Mouse (Mus musculus) midbrain, embryonic 13.5 days (tissue): Measurements from ENCODE around the gene Gm13288. TPM values are rescaled to one million over a fixed set of nuclear protein-coding genes. Genes with fewer than 3 reads are reported as not detected.
"Not testable (repeated sequence)": the region's sequence is repeated elsewhere in the genome, so short reads cannot be mapped to it uniquely, and the experiment has no call there.

Experiments
- ATAC-seq: fragments of 200-750 bp; cut with Nextera tagmentation; 2 replicates; pipeline ENCODE4 v1.8.0; 2017; ENCODE audit warnings: mild to moderate bottlenecking, moderate TSS enrichment, moderate library complexity
- H3K27ac ChIP-seq: fragments of 300-500 bp; sonication (generic); 2 replicates; pipeline ENCODE4 v1.5.1; 2015; ENCODE audit warnings: inconsistent platforms, mild to moderate bottlenecking, moderate library complexity
- H3K27me3 ChIP-seq: fragments of 300-500 bp; sonication (generic); 2 replicates; pipeline ENCODE4 v1.6.1; 2015; ENCODE audit warnings: mild to moderate bottlenecking, inconsistent platforms
- H3K36me3 ChIP-seq: fragments of 300-500 bp; sonication (generic); 2 replicates; pipeline ENCODE4 v1.6.1; 2015; ENCODE audit warnings: mild to moderate bottlenecking, inconsistent platforms
- H3K4me1 ChIP-seq: fragments of 300-500 bp; sonication (generic); replicated peaks from 2 replicates; pipeline ENCODE4 v1.6.1; 2015; ENCODE audit warnings: inconsistent platforms
- H3K4me2 ChIP-seq: fragments of 300-500 bp; sonication (generic); replicated peaks from 2 replicates; pipeline ENCODE4 v1.6.1; 2015; ENCODE audit warnings: moderate library complexity, mild to moderate bottlenecking, inconsistent platforms
- H3K4me3 ChIP-seq: fragments of 300-500 bp; sonication (generic); replicated peaks from 2 replicates; pipeline ENCODE4 v1.5.1; 2015; ENCODE audit warnings: mild to moderate bottlenecking, inconsistent platforms
- H3K9ac ChIP-seq: fragments of 300-500 bp; sonication (generic); replicated peaks from 2 replicates; pipeline ENCODE4 v1.6.1; 2015; ENCODE audit warnings: mild to moderate bottlenecking, inconsistent platforms
- H3K9me3 ChIP-seq: fragments of 300-500 bp; sonication (generic); 2 replicates; pipeline ENCODE4 v1.6.1; 2016; ENCODE audit warnings: mild to moderate bottlenecking, inconsistent platforms
- WGBS: fragments of 180-500 bp; shearing (Covaris S2); methylation state at CpG from one replicate; pipeline ENCODE4 v1.1.7; 2015; 5-methylcytosine and 5-hydroxymethylcytosine counted together
- polyA plus RNA-seq: library from polyadenylated mRNA; unstranded; fragments of >200 nt; fragmentation: Nextera tagmentation; extraction: Ambion mirVana; gene quantifications from 2 replicates; pipeline ENCODE4 v1.2.1, GENCODE M21; 2015

Gene Gm13288
- polyA plus RNA-seq: not detected in 2 replicates

DNA sequence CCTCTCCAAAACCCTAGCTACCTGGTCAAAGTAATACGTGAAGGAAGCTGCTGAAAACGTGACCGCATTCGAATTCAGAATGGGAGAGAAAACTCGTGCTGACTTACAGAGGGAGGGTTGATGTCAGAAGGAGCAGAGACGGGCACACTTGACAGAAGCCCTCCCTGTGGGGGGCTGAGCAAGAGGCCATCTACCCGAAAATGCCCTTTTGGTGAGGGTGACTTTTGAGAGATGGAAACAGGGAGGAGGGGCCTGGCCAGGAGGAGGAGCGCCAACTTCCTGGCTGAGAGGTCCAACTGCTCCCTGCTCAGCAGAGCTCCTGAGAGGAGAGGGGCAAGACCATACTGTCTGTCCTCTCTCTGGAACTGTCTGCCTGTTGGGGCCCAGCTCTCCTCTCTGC is at the start of gene Gm13288:
Gene Gm13288 (plus strand): TSS at position 301 of the 400 bp plus-strand sequence.
- ATAC-seq, H3K4me3 ChIP-seq, H3K27ac ChIP-seq, H3K9ac ChIP-seq, H3K36me3 ChIP-seq, H3K4me1 ChIP-seq, H3K9me3 ChIP-seq: not testable (repeated sequence)
- no CpG with 5 or more reads among the region's 8 CpGs for WGBS
- peak within 1 kb of the TSS; percentile 45 for H3K4me2 ChIP-seq
- H3K27me3 ChIP-seq: peaks cover 15% of the 10 kb centered on the region; the same call in 1 of the 2 replicates

GRCm38 (mm10) chr4:88756581-88757513 is 48.5 kb upstream of the Gm13288 start:
- not testable (repeated sequence) for H3K27me3 ChIP-seq, H3K9me3 ChIP-seq, H3K36me3 ChIP-seq, ATAC-seq, H3K4me1 ChIP-seq
- H3K27ac ChIP-seq: peak overlapping the region; percentile 67
- 11% methylated on average over 29 of the region's 31 CpGs for WGBS
- H3K9ac ChIP-seq: peak overlapping the region; percentile 53
- peak overlapping the region; percentile 63 for H3K4me2 ChIP-seq
- H3K4me3 ChIP-seq: peak overlapping the region; percentile 40

- ATAC-seq: peak; percentile 100
- H3K9me3 ChIP-seq, H3K4me1 ChIP-seq, H3K27me3 ChIP-seq, H3K36me3 ChIP-seq: not testable (repeated sequence)
- peak overlapping the region; percentile 63 for H3K4me2 ChIP-seq
- peak overlapping the region; percentile 67 for H3K27ac ChIP-seq
- H3K9ac ChIP-seq: peak overlapping the region; percentile 53
- WGBS: under 1% methylated on average over 21 of the region's 21 CpGs
- H3K4me3 ChIP-seq: peak overlapping the region; percentile 40
These were observed 47.7 kb upstream of the Gm13288 start for GRCm38 (mm10) chr4:88757628-88758031.

DNA sequence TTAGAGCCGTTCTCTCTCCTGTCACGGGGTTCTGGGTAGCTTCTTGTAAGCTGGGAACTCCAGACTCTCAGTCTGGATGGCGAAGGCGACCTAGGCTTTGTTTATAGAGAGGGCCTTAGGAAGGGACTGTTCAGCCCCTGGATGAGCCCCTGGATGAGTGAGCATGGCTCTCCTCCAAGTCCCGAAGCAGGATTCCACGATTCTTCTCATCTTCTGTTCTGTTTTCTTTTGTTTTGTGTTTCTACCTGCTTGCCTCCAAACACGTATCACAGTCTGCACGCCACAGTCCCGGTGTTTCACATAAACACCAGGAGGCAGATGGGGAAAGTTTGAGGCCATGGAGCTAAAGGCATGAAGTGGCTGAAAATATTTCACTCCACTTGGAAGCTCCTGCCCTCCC is 46.6 kb upstream of the Gm13288 start:
- WGBS: 90% methylated on average over 9 of the region's 9 CpGs
- H3K27ac ChIP-seq, H3K9me3 ChIP-seq, H3K9ac ChIP-seq, H3K4me3 ChIP-seq, H3K36me3 ChIP-seq, H3K4me2 ChIP-seq, H3K4me1 ChIP-seq, H3K27me3 ChIP-seq, ATAC-seq: not testable (repeated sequence)

DNA sequence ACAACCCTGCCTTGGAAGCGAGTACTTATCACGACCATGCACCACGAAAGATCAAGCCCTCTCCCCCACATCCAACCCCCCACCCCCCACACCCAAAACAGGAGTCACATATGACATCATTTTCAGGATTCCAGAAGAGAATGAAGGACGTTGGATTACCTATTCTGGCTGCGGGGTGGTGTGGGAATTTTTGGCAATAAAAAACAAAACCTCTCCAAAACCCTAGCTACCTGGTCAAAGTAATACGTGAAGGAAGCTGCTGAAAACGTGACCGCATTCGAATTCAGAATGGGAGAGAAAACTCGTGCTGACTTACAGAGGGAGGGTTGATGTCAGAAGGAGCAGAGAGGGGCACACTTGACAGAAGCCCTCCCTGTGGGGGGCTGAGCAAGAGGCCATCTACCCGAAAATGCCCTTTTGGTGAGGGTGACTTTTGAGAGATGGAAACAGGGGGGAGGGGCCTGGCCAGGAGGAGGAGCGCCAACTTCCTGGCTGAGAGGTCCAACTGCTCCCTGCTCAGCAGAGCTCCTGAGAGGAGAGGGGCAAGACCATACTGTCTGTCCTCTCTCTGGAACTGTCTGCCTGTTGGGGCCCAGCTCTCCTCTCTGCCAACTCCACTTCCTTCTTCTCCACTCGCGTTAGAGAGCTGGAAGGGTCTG is 45.6 kb upstream of the Gm13288 start, which contains the start of gene Gm13283:
Gene Gm13283 (plus strand): TSS at position 510 of the 659 bp plus-strand sequence.
- not testable (repeated sequence) for H3K4me1 ChIP-seq, H3K9ac ChIP-seq, H3K36me3 ChIP-seq, H3K27ac ChIP-seq, ATAC-seq, H3K9me3 ChIP-seq, H3K27me3 ChIP-seq
- peak within 1 kb of the TSS; percentile 32 for H3K4me3 ChIP-seq
- peak within 1 kb of the TSS; percentile 60 for H3K4me2 ChIP-seq
- 23% methylated on average over 7 of the region's 14 CpGs for WGBS

DNA sequence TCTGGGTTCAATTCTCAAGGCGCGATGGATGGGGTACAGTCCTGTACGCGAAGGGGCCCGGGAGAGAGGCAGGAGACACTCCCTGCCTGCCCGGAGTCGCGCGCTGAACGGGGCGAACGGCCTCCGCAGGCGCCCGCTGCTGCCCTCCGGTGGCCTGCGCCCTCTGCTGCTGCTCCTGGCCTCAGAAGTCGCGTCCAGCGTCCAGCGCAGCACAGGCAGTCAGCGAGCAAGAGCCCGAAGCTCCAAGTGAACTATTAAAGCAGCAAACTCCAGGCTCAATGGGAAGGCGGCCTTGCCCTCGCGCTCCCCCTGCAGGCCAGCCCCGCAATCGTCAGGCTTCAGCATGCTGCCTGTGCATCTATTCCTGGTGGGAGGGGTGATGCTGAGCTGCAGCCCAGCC is 44.9 kb upstream of the Gm13288 start:
- Histone ChIP-seq H3K4me2 (peak overlapping the region; percentile 60), H3K4me3 (peak overlapping the region; percentile 32)
- not testable (repeated sequence) for H3K9me3 ChIP-seq, H3K36me3 ChIP-seq, ATAC-seq, H3K27ac ChIP-seq, H3K4me1 ChIP-seq, H3K27me3 ChIP-seq, H3K9ac ChIP-seq
- 0% methylated on average over 17 of the region's 28 CpGs for WGBS

DNA sequence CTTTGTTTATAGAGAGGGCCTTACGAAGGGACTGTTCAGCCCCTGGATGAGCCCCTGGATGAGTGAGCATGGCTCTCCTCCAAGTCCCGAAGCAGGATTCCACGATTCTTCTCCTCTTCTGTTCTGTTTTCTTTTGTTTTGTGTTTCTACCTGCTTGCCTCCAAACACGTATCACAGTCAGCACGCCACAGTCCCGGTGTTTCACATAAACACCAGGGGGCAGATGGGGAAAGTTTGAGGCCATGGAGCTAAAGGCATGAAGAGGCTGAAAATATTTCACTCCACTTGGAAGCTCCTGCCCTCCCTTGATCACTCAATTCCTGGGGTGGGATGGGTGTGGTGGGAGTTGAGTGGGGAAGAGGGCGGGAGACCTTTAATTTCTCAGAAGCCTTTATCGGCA is 43.6 kb upstream of the Gm13288 start:
- not testable (repeated sequence) for H3K9ac ChIP-seq, ATAC-seq, H3K4me2 ChIP-seq, H3K27me3 ChIP-seq, H3K9me3 ChIP-seq, H3K4me3 ChIP-seq, H3K27ac ChIP-seq, H3K4me1 ChIP-seq, H3K36me3 ChIP-seq
- 73% methylated on average over 6 of the region's 8 CpGs for WGBS

DNA sequence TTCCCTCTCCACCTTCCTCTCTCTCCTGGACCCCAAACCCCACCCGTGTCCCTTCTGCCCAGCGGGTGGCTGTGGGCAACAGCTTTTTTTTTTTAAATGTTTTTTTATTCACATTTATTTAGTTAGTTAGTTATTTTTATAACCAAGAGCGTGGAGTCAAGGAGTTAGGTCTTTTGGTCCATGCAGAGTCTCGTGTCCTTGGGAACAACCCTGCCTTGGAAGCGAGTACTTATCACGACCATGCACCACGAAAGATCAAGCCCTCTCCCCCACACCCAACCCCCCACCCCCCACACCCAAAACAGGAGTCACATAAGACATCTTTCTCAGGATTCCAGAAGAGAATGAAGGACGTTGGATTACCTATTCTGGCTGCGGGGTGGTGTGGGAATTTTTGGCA is 43.0 kb upstream of the Gm13288 start:
- H3K27ac ChIP-seq, H3K4me1 ChIP-seq, H3K36me3 ChIP-seq, H3K4me2 ChIP-seq, H3K27me3 ChIP-seq, ATAC-seq, H3K9me3 ChIP-seq, H3K4me3 ChIP-seq, H3K9ac ChIP-seq: not testable (repeated sequence)
- WGBS: 56% methylated on average over 9 of the region's 9 CpGs

DNA sequence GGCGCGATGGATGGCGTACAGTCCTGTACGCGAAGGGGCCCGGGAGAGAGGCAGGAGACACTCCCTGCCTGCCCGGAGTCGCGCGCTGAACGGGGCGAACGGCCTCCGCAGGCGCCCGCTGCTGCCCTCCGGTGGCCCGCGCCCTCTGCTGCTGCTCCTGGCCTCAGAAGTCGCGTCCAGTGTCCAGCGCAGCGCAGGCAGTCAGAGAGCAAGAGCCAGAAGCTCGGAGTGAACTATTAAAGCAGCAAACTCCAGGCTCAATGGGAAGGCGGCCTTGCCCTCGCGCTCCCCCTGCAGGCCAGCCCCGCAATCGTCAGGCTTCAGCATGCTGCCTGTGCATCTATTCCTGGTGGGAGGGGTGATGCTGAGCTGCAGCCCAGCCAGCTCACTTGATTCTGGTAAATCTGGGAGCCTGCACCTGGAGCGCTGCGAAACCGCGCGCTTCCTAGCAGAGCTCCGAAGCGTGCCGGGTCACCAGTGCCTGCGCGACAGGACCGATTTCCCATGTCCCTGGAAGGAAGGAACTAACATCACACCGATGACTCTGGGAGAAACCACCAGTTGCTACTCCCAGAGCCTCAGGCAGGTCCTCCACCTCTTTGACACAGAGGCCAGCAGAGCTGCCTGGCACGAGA is 41.8 kb upstream of the Gm13288 start:
- WGBS: 4% methylated on average over 29 of the region's 42 CpGs
- H3K9ac ChIP-seq, H3K9me3 ChIP-seq, ATAC-seq, H3K4me1 ChIP-seq, H3K27me3 ChIP-seq, H3K36me3 ChIP-seq, H3K27ac ChIP-seq: not testable (repeated sequence)
- Histone ChIP-seq H3K4me2 (peak overlapping the region; percentile 59), H3K4me3 (peak overlapping the region; percentile 36)

DNA sequence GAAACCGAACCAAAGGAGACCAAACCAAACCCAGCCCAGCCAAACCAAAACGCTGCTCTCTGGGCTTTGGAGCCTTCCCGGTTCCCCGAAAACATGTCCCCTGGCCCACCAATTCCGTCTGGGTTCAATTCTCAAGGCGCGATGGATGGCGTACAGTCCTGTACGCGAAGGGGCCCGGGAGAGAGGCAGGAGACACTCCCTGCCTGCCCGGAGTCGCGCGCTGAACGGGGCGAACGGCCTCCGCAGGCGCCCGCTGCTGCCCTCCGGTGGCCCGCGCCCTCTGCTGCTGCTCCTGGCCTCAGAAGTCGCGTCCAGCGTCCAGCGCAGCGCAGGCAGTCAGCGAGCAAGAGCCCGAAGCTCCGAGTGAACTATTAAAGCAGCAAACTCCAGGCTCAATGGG is 31.8 kb upstream of the Gm13288 start, which contains the start of gene Gm13290:
Gene Gm13290 (plus strand): TSS at position 301 of the 400 bp plus-strand sequence.
- H3K4me3 ChIP-seq, ATAC-seq, H3K9me3 ChIP-seq, H3K27me3 ChIP-seq, H3K27ac ChIP-seq, H3K4me1 ChIP-seq, H3K36me3 ChIP-seq, H3K9ac ChIP-seq, H3K4me2 ChIP-seq: not testable (repeated sequence)
- WGBS: no CpG with 5 or more reads among the region's 32 CpGs

DNA sequence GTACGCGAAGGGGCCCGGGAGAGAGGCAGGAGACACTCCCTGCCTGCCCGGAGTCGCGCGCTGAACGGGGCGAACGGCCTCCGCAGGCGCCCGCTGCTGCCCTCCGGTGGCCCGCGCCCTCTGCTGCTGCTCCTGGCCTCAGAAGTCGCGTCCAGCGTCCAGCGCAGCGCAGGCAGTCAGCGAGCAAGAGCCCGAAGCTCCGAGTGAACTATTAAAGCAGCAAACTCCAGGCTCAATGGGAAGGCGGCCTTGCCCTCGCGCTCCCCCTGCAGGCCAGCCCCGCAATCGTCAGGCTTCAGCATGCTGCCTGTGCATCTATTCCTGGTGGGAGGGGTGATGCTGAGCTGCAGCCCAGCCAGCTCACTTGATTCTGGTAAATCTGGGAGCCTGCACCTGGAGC is 28.7 kb upstream of the Gm13288 start, which contains the start of gene Gm13289:
Gene Gm13289 (plus strand): TSS at position 301 of the 400 bp plus-strand sequence.
- not testable (repeated sequence) for H3K4me2 ChIP-seq, H3K4me3 ChIP-seq, H3K9me3 ChIP-seq, H3K4me1 ChIP-seq, H3K36me3 ChIP-seq, H3K9ac ChIP-seq, ATAC-seq, H3K27ac ChIP-seq, H3K27me3 ChIP-seq
- WGBS: no CpG with 5 or more reads among the region's 29 CpGs

DNA sequence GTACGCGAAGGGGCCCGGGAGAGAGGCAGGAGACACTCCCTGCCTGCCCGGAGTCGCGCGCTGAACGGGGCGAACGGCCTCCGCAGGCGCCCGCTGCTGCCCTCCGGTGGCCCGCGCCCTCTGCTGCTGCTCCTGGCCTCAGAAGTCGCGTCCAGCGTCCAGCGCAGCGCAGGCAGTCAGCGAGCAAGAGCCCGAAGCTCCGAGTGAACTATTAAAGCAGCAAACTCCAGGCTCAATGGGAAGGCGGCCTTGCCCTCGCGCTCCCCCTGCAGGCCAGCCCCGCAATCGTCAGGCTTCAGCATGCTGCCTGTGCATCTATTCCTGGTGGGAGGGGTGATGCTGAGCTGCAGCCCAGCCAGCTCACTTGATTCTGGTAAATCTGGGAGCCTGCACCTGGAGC is 25.8 kb upstream of the Gm13288 start, which contains the start of gene Gm13272:
Gene Gm13272 (plus strand): TSS at position 301 of the 400 bp plus-strand sequence.
- not testable (repeated sequence) for ATAC-seq, H3K9ac ChIP-seq, H3K9me3 ChIP-seq, H3K27me3 ChIP-seq, H3K27ac ChIP-seq, H3K4me2 ChIP-seq, H3K4me1 ChIP-seq, H3K36me3 ChIP-seq, H3K4me3 ChIP-seq
- WGBS: no CpG with 5 or more reads among the region's 29 CpGs
